Mouse (Mus musculus): Measurements from ENCODE around the gene Disc1. TPM values are rescaled to one million over a fixed set of nuclear protein-coding genes. Genes with fewer than 3 reads are reported as not detected.
A peak's percentile ranks its signal among the peaks of the same experiment; 100 is the strongest.

Gene Disc1
- polyA plus RNA-seq, 1 experiment from 2014 or later, result 0.94 TPM

GRCm38 (mm10) chr8:125038731-125039130 lies 15.3 kb upstream of the Disc1 start:
- H3K36me3 ChIP-seq (ENCODE audit: control insufficient read depth, insufficient read depth, low read length), result peaks cover 5% of the 10 kb centered on the region
- H3K9ac ChIP-seq (ENCODE audit: low read length), result no peak overlapping the region
- 75% methylated on average over 15 of the region's 15 CpGs for WGBS

DNA sequence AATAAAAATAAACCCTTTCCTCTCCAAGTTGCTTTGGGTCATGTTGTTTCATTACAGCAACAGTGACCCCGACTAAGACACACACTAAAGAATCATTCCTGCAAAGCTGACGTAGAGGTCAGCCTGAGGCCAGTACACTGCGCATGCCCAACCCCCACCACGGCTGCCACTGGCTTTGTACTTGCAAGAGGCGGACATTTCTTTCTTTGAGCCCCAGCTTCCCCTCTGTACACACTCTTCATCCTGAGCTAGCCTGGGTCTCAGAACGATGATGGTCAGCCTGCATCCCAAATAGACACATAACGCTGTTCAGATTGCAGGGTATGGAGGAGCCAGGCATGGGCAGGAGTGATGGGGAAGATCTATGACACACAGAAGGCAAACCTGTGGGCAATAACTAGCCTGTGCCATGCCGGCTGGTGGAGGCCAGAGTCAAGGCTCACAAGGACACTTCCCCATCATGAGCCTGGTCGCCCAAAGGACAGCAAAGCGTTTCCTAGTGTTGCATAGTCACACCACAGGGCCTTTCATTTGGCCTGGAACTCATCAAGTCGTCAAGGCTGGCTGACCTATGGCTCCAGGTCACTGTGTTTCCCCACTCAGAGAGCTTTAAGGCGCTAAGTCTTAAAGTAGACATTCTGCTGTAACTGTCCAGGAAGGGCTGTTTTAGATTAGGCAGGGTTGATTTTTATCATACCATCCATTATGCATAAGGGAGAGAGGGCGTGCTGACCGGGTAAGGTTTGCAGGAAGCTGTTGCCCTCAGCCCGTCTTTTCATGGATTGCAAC lies 13.2 kb upstream of the Disc1 start:
- ATAC-seq (ENCODE audit: insufficient read depth, low FRiP score, low TSS enrichment) (no peak), DNase-seq (ENCODE audit: low spot score) (no peak)
- Histone ChIP-seq H3K36me3 (ENCODE audit: control insufficient read depth, insufficient read depth, low read length) (peaks cover 5% of the 10 kb centered on the region), H3K27ac (ENCODE audit: low read depth, low read length) (0 out of 2 replicates have a peak overlapping the region, but pooled peaks have one; percentile 23), H3K4me2 (ENCODE audit: low read depth) (no peak overlapping the region), H3K4me3 (ENCODE audit: low read depth, low read length) (no peak overlapping the region), H3K9ac (ENCODE audit: low read length) (no peak overlapping the region), H3K4me1 (ENCODE audit: control insufficient read depth, insufficient read depth, low read length) (no peaks in the 10 kb centered on the region), H3K27me3 (ENCODE audit: control insufficient read depth, insufficient read depth, low read length) (no peaks in the 10 kb centered on the region), H3K9me3 (ENCODE audit: control insufficient read depth, low read length) (no peaks in the 10 kb centered on the region)
- 69% methylated on average over 15 of the region's 15 CpGs for WGBS

More at GRCm38 (mm10) chr8:125038731-125039130, 15.3 kb upstream of the Disc1 start:
- H3K4me3 ChIP-seq (ENCODE audit: low read depth, low read length), result no peak overlapping the region
- no peaks in the 10 kb centered on the region for H3K27me3 ChIP-seq (ENCODE audit: control insufficient read depth, insufficient read depth, low read length)
- no peak overlapping the region for H3K27ac ChIP-seq (ENCODE audit: low read depth, low read length)
- no peaks in the 10 kb centered on the region for H3K9me3 ChIP-seq (ENCODE audit: control insufficient read depth, low read length)
- no peak for DNase-seq (ENCODE audit: low spot score)
- no peak for ATAC-seq (ENCODE audit: insufficient read depth, low FRiP score, low TSS enrichment)
- H3K4me2 ChIP-seq (ENCODE audit: low read depth), result no peak overlapping the region
- no peaks in the 10 kb centered on the region for H3K4me1 ChIP-seq (ENCODE audit: control insufficient read depth, insufficient read depth, low read length)

- WGBS, result 66% methylated on average over 2 of the region's 2 CpGs
- peaks cover 5% of the 10 kb centered on the region for H3K36me3 ChIP-seq (ENCODE audit: control insufficient read depth, insufficient read depth, low read length)
- no peak overlapping the region for H3K4me2 ChIP-seq (ENCODE audit: low read depth)
- DNase-seq (ENCODE audit: low spot score) (no peak), ATAC-seq (ENCODE audit: insufficient read depth, low FRiP score, low TSS enrichment) (no peak)
- H3K4me3 ChIP-seq (ENCODE audit: low read depth, low read length), result no peak overlapping the region
- no peaks in the 10 kb centered on the region for H3K9me3 ChIP-seq (ENCODE audit: control insufficient read depth, low read length)
- no peaks in the 10 kb centered on the region for H3K27me3 ChIP-seq (ENCODE audit: control insufficient read depth, insufficient read depth, low read length)
- no peak overlapping the region for H3K27ac ChIP-seq (ENCODE audit: low read depth, low read length)
- H3K4me1 ChIP-seq (ENCODE audit: control insufficient read depth, insufficient read depth, low read length), result no peaks in the 10 kb centered on the region
- no peak overlapping the region for H3K9ac ChIP-seq (ENCODE audit: low read length)
Measured at GRCm38 (mm10) chr8:125041496-125041895, 12.5 kb upstream of the Disc1 start.

GRCm38 (mm10) chr8:125043394-125043793 lies 10.6 kb upstream of the Disc1 start:
- Histone ChIP-seq H3K4me3 (ENCODE audit: low read depth, low read length) (no peak overlapping the region), H3K4me2 (ENCODE audit: low read depth) (no peak overlapping the region), H3K4me1 (ENCODE audit: control insufficient read depth, insufficient read depth, low read length) (no peaks in the 10 kb centered on the region), H3K9me3 (ENCODE audit: control insufficient read depth, low read length) (no peaks in the 10 kb centered on the region), H3K27ac (ENCODE audit: low read depth, low read length) (no peak overlapping the region), H3K36me3 (ENCODE audit: control insufficient read depth, insufficient read depth, low read length) (peaks cover 5% of the 10 kb centered on the region; the same call in 1 of the 2 replicates), H3K9ac (ENCODE audit: low read length) (no peak overlapping the region), H3K27me3 (ENCODE audit: control insufficient read depth, insufficient read depth, low read length) (no peaks in the 10 kb centered on the region)
- no peak for ATAC-seq (ENCODE audit: insufficient read depth, low FRiP score, low TSS enrichment)
- WGBS, result 82% methylated on average over 7 of the region's 7 CpGs
- DNase-seq (ENCODE audit: low spot score), result no peak

DNA sequence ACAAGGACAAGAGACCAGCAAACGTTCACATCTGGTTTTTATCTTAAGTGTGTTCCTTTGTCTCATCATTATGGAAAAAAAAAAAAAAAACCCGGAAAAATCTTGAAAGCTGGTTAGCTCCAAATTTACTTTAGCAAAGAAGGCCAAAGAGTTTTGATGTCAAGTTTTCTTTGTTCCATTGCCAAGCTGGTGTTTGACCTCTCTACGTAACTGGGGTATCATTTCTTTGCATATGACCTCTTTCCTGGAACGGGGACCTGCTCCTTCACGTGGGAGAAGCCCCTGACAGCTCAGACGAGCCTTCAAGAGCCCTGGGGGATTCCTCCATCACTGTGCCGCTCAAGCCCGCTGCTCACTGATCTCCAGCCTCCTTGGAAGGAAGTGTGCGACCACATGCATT lies 10.1 kb upstream of the Disc1 start:
- peaks cover 3% of the 10 kb centered on the region; the same call in 1 of the 2 replicates for H3K36me3 ChIP-seq (ENCODE audit: control insufficient read depth, insufficient read depth, low read length)
- H3K9ac ChIP-seq (ENCODE audit: low read length), result no peak overlapping the region
- ATAC-seq (ENCODE audit: insufficient read depth, low FRiP score, low TSS enrichment), result no peak
- no peak overlapping the region for H3K4me2 ChIP-seq (ENCODE audit: low read depth)
- no peaks in the 10 kb centered on the region for H3K9me3 ChIP-seq (ENCODE audit: control insufficient read depth, low read length)
- WGBS, result 51% methylated on average over 9 of the region's 9 CpGs
- DNase-seq (ENCODE audit: low spot score), result no peak
- H3K27ac ChIP-seq (ENCODE audit: low read depth, low read length), result no peak overlapping the region
- no peaks in the 10 kb centered on the region for H3K27me3 ChIP-seq (ENCODE audit: control insufficient read depth, insufficient read depth, low read length)
- no peaks in the 10 kb centered on the region for H3K4me1 ChIP-seq (ENCODE audit: control insufficient read depth, insufficient read depth, low read length)
- no peak overlapping the region for H3K4me3 ChIP-seq (ENCODE audit: low read depth, low read length)

- no peak overlapping the region for H3K9ac ChIP-seq (ENCODE audit: low read length)
- no peaks in the 10 kb centered on the region for H3K27me3 ChIP-seq (ENCODE audit: control insufficient read depth, insufficient read depth, low read length)
- 94% methylated on average over 1 of the region's 1 CpGs for WGBS
- H3K4me1 ChIP-seq (ENCODE audit: control insufficient read depth, insufficient read depth, low read length), result no peaks in the 10 kb centered on the region
- H3K9me3 ChIP-seq (ENCODE audit: control insufficient read depth, low read length), result no peaks in the 10 kb centered on the region
- H3K4me2 ChIP-seq (ENCODE audit: low read depth), result no peak overlapping the region
- DNase-seq (ENCODE audit: low spot score), result no peak
- no peak for ATAC-seq (ENCODE audit: insufficient read depth, low FRiP score, low TSS enrichment)
- no peak overlapping the region for H3K4me3 ChIP-seq (ENCODE audit: low read depth, low read length)
- no peak overlapping the region for H3K27ac ChIP-seq (ENCODE audit: low read depth, low read length)
- no peaks in the 10 kb centered on the region for H3K36me3 ChIP-seq (ENCODE audit: control insufficient read depth, insufficient read depth, low read length)
Measured at GRCm38 (mm10) chr8:125045760-125046159, 8.2 kb upstream of the Disc1 start.

GRCm38 (mm10) chr8:125049051-125049750 lies 4.8 kb upstream of the Disc1 start:
- Histone ChIP-seq H3K27ac (ENCODE audit: low read depth, low read length) (no peak overlapping the region), H3K4me2 (ENCODE audit: low read depth) (no peak overlapping the region), H3K36me3 (ENCODE audit: control insufficient read depth, insufficient read depth, low read length) (no peaks in the 10 kb centered on the region), H3K4me3 (ENCODE audit: low read depth, low read length) (no peak overlapping the region), H3K9ac (ENCODE audit: low read length) (no peak overlapping the region), H3K9me3 (ENCODE audit: control insufficient read depth, low read length) (0 out of 2 replicates have a peak, but pooled peaks cover 2% of the 10 kb centered on the region), H3K27me3 (ENCODE audit: control insufficient read depth, insufficient read depth, low read length) (peaks cover 14% of the 10 kb centered on the region), H3K4me1 (ENCODE audit: control insufficient read depth, insufficient read depth, low read length) (no peaks in the 10 kb centered on the region)
- ATAC-seq (ENCODE audit: insufficient read depth, low FRiP score, low TSS enrichment) (no peak), DNase-seq (ENCODE audit: low spot score) (no peak)
- 66% methylated on average over 5 of the region's 5 CpGs for WGBS

- WGBS, result 81% methylated on average over 6 of the region's 6 CpGs
- Histone ChIP-seq H3K4me2 (ENCODE audit: low read depth) (no peak overlapping the region), H3K36me3 (ENCODE audit: control insufficient read depth, insufficient read depth, low read length) (no peaks in the 10 kb centered on the region), H3K4me1 (ENCODE audit: control insufficient read depth, insufficient read depth, low read length) (no peaks in the 10 kb centered on the region), H3K27ac (ENCODE audit: low read depth, low read length) (no peak overlapping the region), H3K4me3 (ENCODE audit: low read depth, low read length) (no peak overlapping the region), H3K9me3 (ENCODE audit: control insufficient read depth, low read length) (0 out of 2 replicates have a peak, but pooled peaks cover 2% of the 10 kb centered on the region), H3K27me3 (ENCODE audit: control insufficient read depth, insufficient read depth, low read length) (peaks cover 20% of the 10 kb centered on the region), H3K9ac (ENCODE audit: low read length) (no peak overlapping the region)
- no peak for DNase-seq (ENCODE audit: low spot score)
- no peak for ATAC-seq (ENCODE audit: insufficient read depth, low FRiP score, low TSS enrichment)
Measured at GRCm38 (mm10) chr8:125049826-125050225, 4.2 kb upstream of the Disc1 start.
